Mouse (Mus musculus) kidney, embryonic 15.5 days (tissue): ENCODE results near the gene Hapln4. TPM values are rescaled to one million over a fixed set of nuclear protein-coding genes. Genes with fewer than 3 reads are reported as not detected.
"Not testable (repeated sequence)": the region's sequence is repeated elsewhere in the genome, so short reads cannot be mapped to it uniquely, and the experiment has no call there.

ENCODE experiments used
- ATAC-seq: fragments of 200-750 bp; cut with Nextera tagmentation; replicated peaks from 2 replicates; pipeline ENCODE4 v1.8.0; 2017; ENCODE audit warnings: moderate TSS enrichment; ENCODE audit not compliant: low FRiP score
- H3K27ac ChIP-seq: fragments of 300-500 bp; sonication (generic); 2 replicates; pipeline ENCODE4 v1.5.1; 2015; ENCODE audit warnings: mild to moderate bottlenecking, inconsistent platforms
- H3K27me3 ChIP-seq: fragments of 300-500 bp; sonication (generic); 2 replicates; pipeline ENCODE4 v1.6.1; 2015; ENCODE audit warnings: inconsistent platforms
- H3K36me3 ChIP-seq: fragments of 300-500 bp; sonication (generic); 2 replicates; pipeline ENCODE4 v1.6.1; 2015; ENCODE audit warnings: inconsistent platforms
- H3K4me1 ChIP-seq: fragments of 300-500 bp; sonication (generic); 2 replicates; pipeline ENCODE4 v1.6.1; 2015; ENCODE audit warnings: inconsistent platforms
- H3K4me2 ChIP-seq: fragments of 300-500 bp; sonication (generic); 2 replicates; pipeline ENCODE4 v1.6.1; 2015; ENCODE audit warnings: moderate library complexity, mild to moderate bottlenecking, inconsistent platforms
- H3K4me3 ChIP-seq: fragments of 300-500 bp; sonication (generic); replicated peaks from 2 replicates; pipeline ENCODE4 v1.5.1; 2015; ENCODE audit warnings: mild to moderate bottlenecking, inconsistent platforms
- H3K9ac ChIP-seq: fragments of 300-500 bp; sonication (generic); 2 replicates; pipeline ENCODE4 v1.6.1; 2015; ENCODE audit warnings: mild to moderate bottlenecking, inconsistent platforms
- H3K9me3 ChIP-seq: fragments of 300-500 bp; sonication (generic); replicated peaks from 2 replicates; pipeline ENCODE4 v1.6.1; 2016; ENCODE audit warnings: inconsistent platforms
- WGBS: fragments of 180-500 bp; shearing (Covaris S2); methylation state at CpG from one replicate; pipeline ENCODE4 v1.1.7; 2015; ENCODE audit warnings: mixed read lengths; 5-methylcytosine and 5-hydroxymethylcytosine counted together
- polyA plus RNA-seq: library from polyadenylated mRNA; unstranded; fragments of >200 nt; fragmentation: Nextera tagmentation; extraction: Ambion mirVana; gene quantifications from 2 replicates; pipeline ENCODE4 v1.2.1, GENCODE M21; 2015

The Hapln4 gene
- 0.35 TPM in 1 of 2 replicates, not detected in the other for polyA plus RNA-seq

DNA sequence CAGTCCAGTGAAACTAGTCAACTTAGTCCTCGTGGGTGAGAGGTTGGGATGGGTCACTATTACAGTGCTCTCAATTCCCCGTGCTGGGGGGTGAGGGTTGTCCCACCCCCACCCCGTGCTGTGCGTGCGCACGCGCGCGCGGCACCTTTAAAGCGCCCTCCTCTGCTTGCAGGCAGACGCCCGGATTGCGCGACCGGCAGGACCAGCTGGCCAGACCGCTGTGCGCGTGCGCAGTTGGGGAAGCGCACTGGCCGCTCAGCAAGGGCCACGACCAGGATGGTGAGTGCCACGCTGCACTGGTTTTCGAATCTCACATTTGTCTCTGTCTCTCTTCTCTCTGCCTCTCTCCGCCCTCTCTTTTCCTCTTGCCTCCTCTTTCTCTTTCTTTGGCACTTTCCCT lies at the start of gene Hapln4:
TSS of gene Hapln4 (plus strand) at position 173 of the 400 bp plus-strand sequence.
- Histone ChIP-seq H3K4me3 (peak within 1 kb of the TSS; percentile 44), H3K27me3 (peaks cover 71% of the 10 kb centered on the region), H3K9me3 (no peaks in the 10 kb centered on the region), H3K4me1 (peaks cover 30% of the 10 kb centered on the region), H3K27ac (no peak within 1 kb of the TSS), H3K36me3 (no peaks in the 10 kb centered on the region), H3K4me2 (peak within 1 kb of the TSS; percentile 75), H3K9ac (peak within 1 kb of the TSS; percentile 19; the same call in 1 of the 2 replicates)
- ATAC-seq, result no peak
- 1% methylated on average over 26 of the region's 26 CpGs for WGBS

DNA sequence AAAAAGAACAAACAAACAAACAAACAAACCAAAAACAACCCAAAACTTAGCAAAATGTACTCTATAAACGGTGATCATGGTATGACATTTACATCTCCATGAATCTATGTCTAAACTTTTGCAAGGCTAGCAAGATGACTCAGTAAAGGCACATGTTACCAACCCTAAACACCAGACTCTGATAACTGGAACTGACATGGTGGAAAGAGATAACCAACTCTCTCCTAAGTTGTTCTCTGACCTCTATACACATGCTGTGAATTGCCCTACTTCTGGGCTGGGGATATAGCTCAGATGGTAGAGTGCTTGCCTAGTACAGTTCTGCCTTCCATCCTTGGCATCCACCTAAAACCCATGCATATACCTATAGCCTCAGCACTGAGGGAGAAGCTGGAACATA lies 45.3 kb upstream of the Hapln4 start:
- Histone ChIP-seq H3K4me3 (no peak overlapping the region), H3K27ac (no peak overlapping the region), H3K9me3 (no peaks in the 10 kb centered on the region), H3K27me3 (no peaks in the 10 kb centered on the region), H3K36me3 (peaks cover 22% of the 10 kb centered on the region; the same call in 1 of the 2 replicates), H3K4me1 (peaks cover 24% of the 10 kb centered on the region), H3K9ac (no peak overlapping the region), H3K4me2 (no peak overlapping the region)
- no peak for ATAC-seq
- WGBS, result 88% methylated on average over 1 of the region's 1 CpGs

DNA sequence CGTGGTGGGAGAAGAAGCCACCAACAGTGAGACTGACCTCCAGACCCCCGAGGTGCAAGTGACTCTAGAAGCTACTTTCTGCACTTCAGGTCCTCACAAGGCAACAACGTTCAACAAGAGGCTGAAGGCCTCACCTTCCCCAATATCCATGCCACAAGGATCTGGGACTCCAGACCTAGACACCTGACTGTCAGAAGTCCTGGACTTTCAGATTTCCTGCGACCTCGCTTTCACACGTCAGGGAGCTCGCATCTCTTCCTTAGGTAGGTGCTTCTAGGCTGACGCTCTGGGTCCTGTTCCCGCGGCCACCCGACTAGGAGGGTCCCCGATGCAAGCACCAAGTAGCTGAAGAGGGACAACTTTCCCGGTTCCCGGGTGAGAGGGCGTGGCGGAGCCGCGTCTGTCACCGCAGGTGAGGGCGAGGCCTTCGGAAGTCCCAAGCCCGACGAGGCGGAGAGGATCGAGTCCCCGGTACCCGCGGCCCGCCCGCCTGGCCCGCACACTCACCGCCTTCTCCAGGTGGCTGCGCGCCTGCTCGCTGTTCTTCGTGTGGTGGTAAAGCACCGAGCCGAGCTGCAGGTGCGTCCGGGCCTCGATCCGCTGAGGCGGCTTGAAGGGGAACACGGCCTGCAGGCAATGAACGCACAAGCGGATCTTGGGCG lies 41.2 kb upstream of the Hapln4 start:
- H3K27ac ChIP-seq, result peak overlapping the region; percentile 82
- peaks cover 10% of the 10 kb centered on the region; the same call in 1 of the 2 replicates for H3K36me3 ChIP-seq
- H3K9ac ChIP-seq, result peak overlapping the region; percentile 87
- H3K4me2 ChIP-seq, result peak overlapping the region; percentile 95
- no peaks in the 10 kb centered on the region for H3K9me3 ChIP-seq
- no peaks in the 10 kb centered on the region for H3K27me3 ChIP-seq
- H3K4me3 ChIP-seq, result peak overlapping the region; percentile 87
- WGBS, result 1% methylated on average over 47 of the region's 47 CpGs
- H3K4me1 ChIP-seq, result peaks cover 36% of the 10 kb centered on the region
- peak; percentile 44 for ATAC-seq

DNA sequence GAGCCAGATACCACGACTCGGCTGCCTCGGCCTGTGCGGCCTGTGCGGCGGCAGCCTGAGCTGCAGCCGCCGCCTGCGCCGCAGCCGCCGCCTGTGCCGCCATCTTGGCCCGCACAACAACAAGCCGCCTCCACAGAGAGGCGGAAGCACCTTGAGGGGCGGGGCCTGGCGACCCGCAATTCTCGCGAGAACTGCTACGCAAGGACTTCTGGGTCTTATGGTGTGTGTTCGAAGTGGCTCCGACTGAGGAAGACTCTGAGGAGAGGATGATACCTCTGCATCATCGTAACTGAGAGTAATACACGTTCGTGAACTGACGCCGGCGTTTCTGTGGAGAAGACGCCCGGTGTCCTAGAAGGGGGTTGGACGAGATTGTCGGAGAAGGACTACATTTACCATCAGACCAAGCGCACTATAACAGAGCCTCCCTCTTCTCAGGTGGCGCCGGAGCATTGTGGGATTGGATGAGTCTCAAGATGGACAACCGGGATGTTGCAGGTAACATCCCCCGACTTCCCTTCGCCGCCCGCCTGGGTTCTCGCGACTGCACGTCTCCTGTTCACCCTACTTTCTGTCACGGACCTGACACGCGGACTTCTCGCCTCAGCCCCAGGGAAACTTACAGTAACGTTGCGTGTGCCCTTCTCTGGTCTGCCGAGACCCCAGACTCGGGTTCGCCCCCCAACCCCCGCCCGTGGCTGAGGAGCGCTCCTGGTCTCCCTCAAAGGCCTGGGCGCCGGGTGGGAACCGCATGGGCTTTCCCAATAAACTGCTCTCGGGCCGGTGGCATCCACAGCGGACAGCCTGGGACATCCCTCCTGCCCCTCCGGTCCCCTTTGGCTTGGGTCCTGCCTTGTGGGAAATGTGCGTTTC lies 40.4 kb upstream of the Hapln4 start, which contains the start of the genes Mau2 and Sugp1:
TSS of gene Mau2 (minus strand) at position 152 of the 873 bp plus-strand sequence.
TSS of gene Sugp1 (plus strand) at position 231 of the 873 bp plus-strand sequence.
- H3K27ac ChIP-seq, result peak within 1 kb of the TSS; percentile 82
- peaks cover 36% of the 10 kb centered on the region for H3K4me1 ChIP-seq
- no peaks in the 10 kb centered on the region for H3K27me3 ChIP-seq
- H3K36me3 ChIP-seq, result peaks cover 4% of the 10 kb centered on the region; the same call in 1 of the 2 replicates
- H3K4me3 ChIP-seq, result peak within 1 kb of the TSS; percentile 87
- WGBS, result under 1% methylated on average over 65 of the region's 65 CpGs
- no peaks in the 10 kb centered on the region for H3K9me3 ChIP-seq
- peak within 1 kb of the TSS; percentile 95 for H3K4me2 ChIP-seq
- ATAC-seq, result peak; percentile 96
- H3K9ac ChIP-seq, result peak within 1 kb of the TSS; percentile 87

- peak overlapping the region; percentile 87 for H3K4me3 ChIP-seq
- peak overlapping the region; percentile 95 for H3K4me2 ChIP-seq
- H3K9ac ChIP-seq, result peak overlapping the region; percentile 87; the same call in 1 of the 2 replicates
- H3K9me3 ChIP-seq, result no peaks in the 10 kb centered on the region
- peaks cover 12% of the 10 kb centered on the region for H3K36me3 ChIP-seq
- WGBS, result 86% methylated on average over 5 of the region's 5 CpGs
- no peak overlapping the region for H3K27ac ChIP-seq
- H3K4me1 ChIP-seq, result peaks cover 36% of the 10 kb centered on the region
- no peaks in the 10 kb centered on the region for H3K27me3 ChIP-seq
- no peak for ATAC-seq
Observed at GRCm38 (mm10) chr8:70043996-70044395, 39.3 kb upstream of the Hapln4 start.

GRCm38 (mm10) chr8:70049662-70050061 lies 33.6 kb upstream of the Hapln4 start:
- Histone ChIP-seq H3K4me2 (no peak overlapping the region), H3K36me3 (peaks cover 63% of the 10 kb centered on the region), H3K9me3 (no peaks in the 10 kb centered on the region), H3K4me1 (no peaks in the 10 kb centered on the region), H3K4me3 (no peak overlapping the region), H3K9ac (no peak overlapping the region), H3K27me3 (no peaks in the 10 kb centered on the region), H3K27ac (no peak overlapping the region)
- ATAC-seq, result no peak

DNA sequence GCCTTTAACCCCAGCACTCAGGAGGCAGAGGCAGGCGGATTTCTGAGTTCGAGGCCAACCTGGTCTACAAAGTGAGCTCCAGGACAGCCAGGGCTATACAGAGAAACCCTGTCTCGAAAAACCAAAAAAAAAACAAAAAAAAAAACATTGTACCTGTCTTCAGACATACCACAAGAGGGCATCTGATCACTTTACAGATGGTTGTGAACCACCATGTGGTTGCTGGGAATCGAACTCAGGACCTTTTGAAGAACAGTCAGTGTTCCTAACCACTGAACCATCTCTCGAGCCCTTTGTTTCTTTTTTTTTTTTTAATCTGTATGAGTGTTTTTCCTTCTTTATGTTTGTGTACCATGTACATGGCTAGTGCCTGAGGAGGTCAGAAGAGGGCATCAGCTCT lies 32.8 kb upstream of the Hapln4 start:
- not testable (repeated sequence) for H3K9ac ChIP-seq, ATAC-seq, H3K4me1 ChIP-seq, H3K9me3 ChIP-seq, H3K4me3 ChIP-seq, H3K4me2 ChIP-seq, H3K27me3 ChIP-seq, H3K27ac ChIP-seq
- WGBS, result 92% methylated on average over 5 of the region's 5 CpGs
- H3K36me3 ChIP-seq, result peaks cover 70% of the 10 kb centered on the region

DNA sequence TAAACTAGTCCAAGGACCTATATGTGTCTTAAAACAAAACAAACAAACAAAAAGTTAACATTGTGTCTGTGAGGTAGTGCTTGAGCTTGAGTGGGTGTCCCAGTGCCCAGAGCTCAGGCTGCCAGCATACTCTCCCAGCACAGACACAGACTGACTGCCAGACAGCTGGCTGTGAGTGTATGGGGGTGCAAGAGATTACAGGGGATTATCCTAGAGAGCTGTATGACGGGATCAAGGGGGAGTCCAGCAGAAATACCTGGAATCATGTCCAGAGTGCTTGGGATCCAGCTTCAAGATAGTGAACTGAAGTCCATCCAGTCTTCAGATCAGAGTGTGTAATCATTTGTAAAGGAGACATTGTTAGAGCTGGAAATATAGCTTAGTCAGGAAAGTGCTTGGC lies 25.5 kb upstream of the Hapln4 start:
- Histone ChIP-seq H3K4me2 (no peak overlapping the region), H3K36me3 (peaks cover 94% of the 10 kb centered on the region), H3K9ac (no peak overlapping the region), H3K27ac (no peak overlapping the region), H3K4me3 (no peak overlapping the region), H3K9me3 (no peaks in the 10 kb centered on the region), H3K27me3 (no peaks in the 10 kb centered on the region), H3K4me1 (no peaks in the 10 kb centered on the region)
- ATAC-seq, result no peak
- 94% methylated on average over 1 of the region's 1 CpGs for WGBS

DNA sequence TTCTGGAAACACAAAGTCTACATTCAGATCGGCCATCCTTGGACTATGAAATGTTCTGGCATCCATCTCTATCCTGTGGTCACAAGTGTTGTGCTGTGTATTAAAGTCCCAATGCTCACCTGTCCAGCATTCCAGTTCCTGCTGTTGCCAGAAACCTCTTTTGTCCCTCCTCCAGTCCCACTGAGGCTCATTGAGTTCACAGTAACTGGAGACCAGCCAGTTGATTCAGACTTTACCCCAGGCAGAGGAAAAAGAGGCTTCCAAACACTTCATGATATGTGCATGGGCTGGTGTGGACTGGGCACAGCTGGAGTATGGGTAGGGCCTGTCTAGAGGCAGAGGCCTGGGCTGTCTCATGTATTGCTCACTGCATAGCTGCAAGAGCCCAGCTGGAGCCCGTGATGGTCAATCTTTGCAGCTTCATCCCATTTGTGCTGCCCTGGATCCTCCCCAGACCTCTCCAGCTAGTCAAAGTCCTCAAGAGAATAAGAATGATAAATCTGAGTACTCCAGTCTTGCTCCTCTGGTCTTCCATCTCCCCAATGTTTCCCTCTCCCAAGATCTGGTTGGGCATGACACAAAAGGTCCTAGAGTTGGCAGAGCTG lies 11.3 kb upstream of the Hapln4 start:
- Histone ChIP-seq H3K9me3 (no peaks in the 10 kb centered on the region), H3K4me3 (no peak overlapping the region), H3K4me1 (peaks cover 12% of the 10 kb centered on the region), H3K4me2 (no peak overlapping the region), H3K27me3 (no peaks in the 10 kb centered on the region), H3K9ac (no peak overlapping the region), H3K36me3 (peaks cover 52% of the 10 kb centered on the region), H3K27ac (no peak overlapping the region)
- WGBS, result 77% methylated on average over 2 of the region's 2 CpGs
- ATAC-seq, result no peak

DNA sequence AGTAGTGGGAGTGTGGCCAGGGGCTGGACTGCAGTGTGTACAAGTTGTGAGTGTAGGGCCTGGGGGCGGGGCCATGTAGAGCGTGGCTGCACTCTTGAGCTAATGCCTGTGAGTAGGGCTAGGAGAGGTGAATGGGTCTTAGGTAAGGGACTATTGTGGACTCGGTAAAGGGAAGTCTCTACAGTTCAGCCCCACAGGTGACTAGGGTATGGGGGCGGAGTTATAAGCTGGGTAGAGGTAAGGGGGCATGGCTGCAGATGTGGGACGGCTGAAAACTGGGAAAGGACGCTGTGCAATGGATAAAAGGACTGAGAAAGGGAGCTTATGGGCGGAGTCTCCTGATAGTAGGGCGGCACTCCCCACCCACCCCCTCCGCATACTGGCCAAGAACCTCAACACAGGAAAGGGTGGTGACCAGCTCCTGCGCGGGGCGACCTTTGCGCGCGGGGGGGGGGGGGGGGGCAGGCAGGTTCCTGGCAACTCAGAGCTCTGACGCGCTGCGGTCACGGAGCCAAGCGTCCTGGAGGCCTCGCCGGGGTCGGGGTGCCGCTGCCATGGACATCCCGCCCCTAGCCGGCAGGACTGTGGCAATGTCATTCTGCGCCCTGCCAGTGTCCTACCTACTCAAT lies 10.7 kb upstream of the Hapln4 start, which contains the start of gene Tm6sf2:
TSS of gene Tm6sf2 (plus strand) at position 484 of the 629 bp plus-strand sequence.
- H3K4me3 ChIP-seq, result peak within 1 kb of the TSS; percentile 30
- peaks cover 12% of the 10 kb centered on the region for H3K4me1 ChIP-seq
- H3K9ac ChIP-seq, result no peak within 1 kb of the TSS
- H3K36me3 ChIP-seq, result peaks cover 45% of the 10 kb centered on the region
- ATAC-seq, result peak; percentile 69
- H3K27me3 ChIP-seq, result no peaks in the 10 kb centered on the region
- H3K4me2 ChIP-seq, result peak within 1 kb of the TSS; percentile 61
- WGBS, result 9% methylated on average over 22 of the region's 27 CpGs
- H3K9me3 ChIP-seq, result no peaks in the 10 kb centered on the region
- no peak within 1 kb of the TSS for H3K27ac ChIP-seq

GRCm38 (mm10) chr8:70073120-70073519 lies 10.1 kb upstream of the Hapln4 start:
- H3K9me3 ChIP-seq, result no peaks in the 10 kb centered on the region
- H3K36me3 ChIP-seq, result peaks cover 40% of the 10 kb centered on the region
- H3K4me1 ChIP-seq, result peaks cover 12% of the 10 kb centered on the region
- no peaks in the 10 kb centered on the region for H3K27me3 ChIP-seq
- H3K9ac ChIP-seq, result no peak overlapping the region
- 57% methylated on average over 8 of the region's 8 CpGs for WGBS
- H3K27ac ChIP-seq, result no peak overlapping the region
- no peak for ATAC-seq
- H3K4me2 ChIP-seq, result peak overlapping the region; percentile 61
- peak overlapping the region; percentile 30 for H3K4me3 ChIP-seq
